Mouse (Mus musculus) ES-E14 (cell line): Measurements from ENCODE around the gene Olfr401. TPM values are rescaled to one million over a fixed set of nuclear protein-coding genes. Genes with fewer than 3 reads are reported as not detected.
"Not testable (repeated sequence)": the region's sequence is repeated elsewhere in the genome, so short reads cannot be mapped to it uniquely, and the experiment has no call there.

Experiments
- DNase-seq: peaks from one replicate; pipeline ENCODE4 v3.0.0-alpha.2; 2013; ENCODE audit warnings: low read depth, low spot score
- H3K27ac ChIP-seq: 2 replicates; pipeline ENCODE4 v1.5.1; 2012; ENCODE audit warnings: low read depth, mild to moderate bottlenecking, low read length, moderate library complexity, mixed read lengths; ENCODE audit not compliant: poor library complexity, insufficient read depth, severe bottlenecking
- H3K36me3 ChIP-seq: 2 replicates; pipeline ENCODE4 v1.6.1; 2012; ENCODE audit warnings: mild to moderate bottlenecking, low read length, moderate library complexity, mixed read lengths; ENCODE audit not compliant: control insufficient read depth, poor library complexity, insufficient read depth, severe bottlenecking
- H3K4me1 ChIP-seq, 2 experiments: fragments of 150-350 bp in 1 of 2; sonication (generic) in 1 of 2; 2 replicates each; pipeline ENCODE4 v1.6.1; 2012; ENCODE audit warnings: low read length in 2 of 2, mild to moderate bottlenecking in 1 of 2, mixed read lengths in 1 of 2; ENCODE audit not compliant: control insufficient read depth in 2 of 2, insufficient read depth in 2 of 2, poor library complexity in 1 of 2
- H3K4me3 ChIP-seq, 2 experiments: fragments of 150-350 bp in 1 of 2; sonication (generic) in 1 of 2; 2 replicates each; pipeline ENCODE4 v1.5.1; 2012; ENCODE audit warnings: low read length in 2 of 2, low read depth in 1 of 2, mild to moderate bottlenecking in 1 of 2, mixed read lengths in 1 of 2; ENCODE audit not compliant: insufficient read depth in 1 of 2, poor library complexity in 1 of 2, severe bottlenecking in 1 of 2
- H3K9ac ChIP-seq: 2 replicates; pipeline ENCODE4 v1.6.1; 2012; ENCODE audit warnings: low read depth, mild to moderate bottlenecking, low read length, mixed read lengths; ENCODE audit not compliant: poor library complexity, insufficient read depth, severe bottlenecking
- H3K9me3 ChIP-seq: fragments of 150-350 bp; sonication (generic); 2 replicates; pipeline ENCODE4 v1.6.1; 2012; ENCODE audit warnings: low read depth, mild to moderate bottlenecking, low read length; ENCODE audit not compliant: control insufficient read depth, insufficient read depth
- CHD2 ChIP-seq: IDR thresholded peaks from 2 replicates; pipeline ENCODE4 v1.6.1; 2014; ENCODE audit warnings: mild to moderate bottlenecking, low read depth, low read length, inconsistent platforms
- HCFC1 ChIP-seq: IDR thresholded peaks from 2 replicates; pipeline ENCODE4 v1.6.1; 2012; ENCODE audit warnings: low read length, inconsistent platforms, borderline replicate concordance; ENCODE audit not compliant: insufficient read depth
- MAFK ChIP-seq: IDR thresholded peaks from 2 replicates; pipeline ENCODE4 v1.6.1; 2014; ENCODE audit warnings: mild to moderate bottlenecking, low read depth, low read length, inconsistent platforms; ENCODE audit not compliant: insufficient read depth
- ZC3H11A ChIP-seq: IDR thresholded peaks from 2 replicates; pipeline ENCODE4 v1.6.1; 2012; ENCODE audit warnings: low read depth, mild to moderate bottlenecking, inconsistent platforms, low read length, borderline replicate concordance
- ZNF384 ChIP-seq: IDR thresholded peaks from 2 replicates; pipeline ENCODE4 v1.6.1; 2012; ENCODE audit warnings: low read depth, low read length, inconsistent platforms
- in situ Hi-C, 2 experiments: fragments of 600-800 bp; cut with MboI; formaldehyde crosslinking; loops; one replicate each; pipeline ENCODE4 v1.15.1; 2025; ENCODE audit warnings: low sequenced_read_pairs in 2 of 2, inconsistent platforms in 1 of 2; ENCODE audit not compliant: unreplicated experiment in 2 of 2
- total RNA-seq: library from RNA; depleted of rRNA; stranded (reverse); fragments of 300-350 nt; gene quantifications from 2 replicates; pipeline ENCODE4 v1.2.3, GENCODE M21; 2012; rRNA removed

Gene Olfr401
- total RNA-seq = not detected in 2 replicates

- in situ Hi-C loops = no loop called here
- Histone ChIP-seq H3K36me3 (no peaks in the 10 kb centered on the region), H3K27ac (no peak within 1 kb of the TSS), H3K9me3 (peaks cover 3% of the 10 kb centered on the region; the same call in 1 of the 2 replicates), H3K4me3 (no peak within 1 kb of the TSS), H3K9ac (no peak within 1 kb of the TSS), H3K4me1 (no peaks in the 10 kb centered on the region)
- no peak for DNase-seq
- TF ChIP-seq CHD2 (no peak), ZC3H11A (no peak), HCFC1 (no peak), MAFK (no peak), ZNF384 (no peak)
Observed at GRCm38 (mm10) chr11:74113412-74113811, at the start of gene Olfr401. Olfr401 (plus strand) TSS chr11:74113712.

GRCm38 (mm10) chr11:74069655-74070054, 43.9 kb upstream of the Olfr401 start, which contains the start of gene Zfp616:
Zfp616 (plus strand) TSS chr11:74069955.
- no peaks in the 10 kb centered on the region for H3K36me3 ChIP-seq
- in situ Hi-C loops = no loop called here
- H3K9ac ChIP-seq = no peak within 1 kb of the TSS

GRCm38 (mm10) chr11:74100724-74101123, 12.8 kb upstream of the Olfr401 start:
- DNase-seq = no peak
- Histone ChIP-seq H3K4me1 (peaks cover 0 to 2% of the 10 kb centered on the region in 2 experiments; a peak in 1 of 4 replicates), H3K9ac (no peak overlapping the region), H3K9me3 (no peaks in the 10 kb centered on the region), H3K27ac (no peak overlapping the region), H3K36me3 (no peaks in the 10 kb centered on the region), H3K4me3 (no peak overlapping the region)
- in situ Hi-C loops = no loop called here
- TF ChIP-seq ZC3H11A (no peak), ZNF384 (no peak), CHD2 (no peak)

More at GRCm38 (mm10) chr11:74069655-74070054, 43.9 kb upstream of the Olfr401 start, which contains the start of gene Zfp616:
- H3K4me3 ChIP-seq = no peak within 1 kb of the TSS
- no peak for TF ChIP-seq CHD2
- TF ChIP-seq HCFC1 = no peak
- TF ChIP-seq ZNF384 = no peak
- TF ChIP-seq ZC3H11A = no peak
- no peak for TF ChIP-seq MAFK
- DNase-seq = no peak
- H3K27ac ChIP-seq = no peak within 1 kb of the TSS
- H3K4me1 ChIP-seq = no peaks in the 10 kb centered on the region
- no peaks in the 10 kb centered on the region for H3K9me3 ChIP-seq

GRCm38 (mm10) chr11:74101507-74101906, 12.0 kb upstream of the Olfr401 start:
- Histone ChIP-seq H3K27ac (no peak overlapping the region), H3K36me3 (no peaks in the 10 kb centered on the region), H3K9me3 (no peaks in the 10 kb centered on the region), H3K9ac (no peak overlapping the region), H3K4me1 (peaks cover 0 to 2% of the 10 kb centered on the region in 2 experiments; a peak in 1 of 4 replicates), H3K4me3 (no peak overlapping the region)
- TF ChIP-seq CHD2 = no peak
- TF ChIP-seq ZC3H11A = no peak
- no peak for TF ChIP-seq ZNF384
- TF ChIP-seq HCFC1 = no peak
- no peak for TF ChIP-seq MAFK
- in situ Hi-C loops = no loop called here
- no peak for DNase-seq

GRCm38 (mm10) chr11:74105066-74105465, 8.4 kb upstream of the Olfr401 start:
- no peaks in the 10 kb centered on the region for H3K9me3 ChIP-seq

GRCm38 (mm10) chr11:74140001-74140400, 26.5 kb downstream of the Olfr401 start:
- in situ Hi-C loops, H3K9me3 ChIP-seq, H3K36me3 ChIP-seq, H3K27ac ChIP-seq, H3K4me3 ChIP-seq, H3K9ac ChIP-seq, DNase-seq, H3K4me1 ChIP-seq: not testable (repeated sequence)

More at GRCm38 (mm10) chr11:74105066-74105465, 8.4 kb upstream of the Olfr401 start:
- Histone ChIP-seq H3K4me1 (peaks cover 0 to 2% of the 10 kb centered on the region in 2 experiments; a peak in 1 of 4 replicates), H3K27ac (no peak overlapping the region), H3K36me3 (no peaks in the 10 kb centered on the region), H3K9ac (no peak overlapping the region), H3K4me3 (no peak overlapping the region)
- DNase-seq = peak; percentile 30
- in situ Hi-C loops = no loop called here
- TF ChIP-seq ZNF384 = no peak
- TF ChIP-seq HCFC1 = no peak
- TF ChIP-seq MAFK = no peak
- no peak for TF ChIP-seq ZC3H11A
- no peak for TF ChIP-seq CHD2
